Mouse (Mus musculus) hindbrain, embryonic 14.5 days (tissue): ENCODE measurements around the gene Eml6. TPM values are rescaled to one million over a fixed set of nuclear protein-coding genes. Genes with fewer than 3 reads are reported as not detected.

Experiments
- ATAC-seq: fragments of 200-750 bp; cut with Nextera tagmentation; 2 replicates; pipeline ENCODE4 v1.8.0; 2017; ENCODE audit warnings: moderate number of reproducible peaks, mild to moderate bottlenecking, moderate TSS enrichment, moderate library complexity; ENCODE audit not compliant: low FRiP score
- DNase-seq: peaks from one replicate; pipeline ENCODE4 v3.0.0-alpha.2; 2015; ENCODE audit warnings: low spot score
- H3K27ac ChIP-seq: fragments of 300-500 bp; sonication (generic); 2 replicates; pipeline ENCODE4 v1.5.1; 2014; ENCODE audit warnings: mild to moderate bottlenecking, moderate library complexity
- H3K27me3 ChIP-seq: fragments of 300-500 bp; sonication (generic); 2 replicates; pipeline ENCODE4 v1.6.1; 2014; ENCODE audit warnings: mild to moderate bottlenecking, low read length, mixed read lengths; ENCODE audit not compliant: control insufficient read depth, insufficient read depth
- H3K36me3 ChIP-seq: fragments of 300-500 bp; sonication (generic); replicated peaks from 2 replicates; pipeline ENCODE4 v1.6.1; 2014; ENCODE audit not compliant: control insufficient read depth, insufficient read depth
- H3K4me1 ChIP-seq: fragments of 300-500 bp; sonication (generic); replicated peaks from 2 replicates; pipeline ENCODE4 v1.6.1; 2014; ENCODE audit warnings: antibody characterized with exemption, low read length, mixed read lengths; ENCODE audit not compliant: control insufficient read depth, insufficient read depth
- H3K4me2 ChIP-seq: fragments of 300-500 bp; sonication (generic); replicated peaks from 2 replicates; pipeline ENCODE4 v1.6.1; 2014; ENCODE audit warnings: mild to moderate bottlenecking, moderate library complexity
- H3K4me3 ChIP-seq: fragments of 300-500 bp; sonication (generic); replicated peaks from 2 replicates; pipeline ENCODE4 v1.5.1; 2014; ENCODE audit warnings: mild to moderate bottlenecking, low read length
- H3K9ac ChIP-seq: fragments of 300-500 bp; sonication (generic); 2 replicates; pipeline ENCODE4 v1.6.1; 2014
- H3K9me3 ChIP-seq: fragments of 300-500 bp; sonication (generic); 2 replicates; pipeline ENCODE4 v1.6.1; 2016; ENCODE audit warnings: low read length; ENCODE audit not compliant: control insufficient read depth
- WGBS: fragments of 180-500 bp; shearing (Covaris S2); extraction: QIAGEN DNeasy Blood & Tissue Kit; methylation state at CpG from one replicate; pipeline ENCODE4 v1.1.7; 2014; 5-methylcytosine and 5-hydroxymethylcytosine counted together
- polyA plus RNA-seq: library from polyadenylated mRNA; unstranded; fragments of >200 nt; fragmentation: Nextera tagmentation; extraction: Ambion mirVana; gene quantifications from 2 replicates; pipeline ENCODE4 v1.2.1, GENCODE M21; 2014

Gene Eml6
- polyA plus RNA-seq, 1 experiment from 2014 or later: 8.6 TPM

- 0 out of 2 replicates have a peak, but pooled peaks cover 4% of the 10 kb centered on the region for H3K4me1 ChIP-seq
- H3K4me2 ChIP-seq: no peak overlapping the region
- H3K27ac ChIP-seq: no peak overlapping the region
- no peak for ATAC-seq
- no peaks in the 10 kb centered on the region for H3K27me3 ChIP-seq
- no peak for DNase-seq
- no peaks in the 10 kb centered on the region for H3K9me3 ChIP-seq
- no peak overlapping the region for H3K4me3 ChIP-seq
- 94% methylated on average over 4 of the region's 4 CpGs for WGBS
- no peak overlapping the region for H3K9ac ChIP-seq
- peaks cover 42% of the 10 kb centered on the region for H3K36me3 ChIP-seq
These were observed 319.0 kb downstream of the Eml6 start for GRCm38 (mm10) chr11:29706845-29707244.

GRCm38 (mm10) chr11:29705263-29705662 lies 320.6 kb downstream of the Eml6 start:
- no peaks in the 10 kb centered on the region for H3K9me3 ChIP-seq
- H3K9ac ChIP-seq: no peak overlapping the region
- H3K4me3 ChIP-seq: no peak overlapping the region
- H3K27me3 ChIP-seq: no peaks in the 10 kb centered on the region
- DNase-seq: no peak
- H3K27ac ChIP-seq: no peak overlapping the region
- H3K4me1 ChIP-seq: 0 out of 2 replicates have a peak, but pooled peaks cover 4% of the 10 kb centered on the region
- H3K4me2 ChIP-seq: no peak overlapping the region
- ATAC-seq: no peak
- peaks cover 35% of the 10 kb centered on the region for H3K36me3 ChIP-seq

- no peak overlapping the region for H3K9ac ChIP-seq
- H3K9me3 ChIP-seq: no peaks in the 10 kb centered on the region
- ATAC-seq (no peak), DNase-seq (no peak)
- H3K4me2 ChIP-seq: no peak overlapping the region
- H3K4me3 ChIP-seq: no peak overlapping the region
- H3K27me3 ChIP-seq: no peaks in the 10 kb centered on the region
- peaks cover 16% of the 10 kb centered on the region for H3K36me3 ChIP-seq
- 68% methylated on average over 3 of the region's 3 CpGs for WGBS
- no peak overlapping the region for H3K27ac ChIP-seq
- H3K4me1 ChIP-seq: 0 out of 2 replicates have a peak, but pooled peaks cover 4% of the 10 kb centered on the region
These were observed 323.1 kb downstream of the Eml6 start for GRCm38 (mm10) chr11:29702721-29703120.

GRCm38 (mm10) chr11:29694754-29695153 lies 331.1 kb downstream of the Eml6 start:
- H3K4me1 ChIP-seq: peaks cover 21% of the 10 kb centered on the region
- no peaks in the 10 kb centered on the region for H3K9me3 ChIP-seq
- H3K27ac ChIP-seq: no peak overlapping the region
- ATAC-seq (no peak), DNase-seq (no peak)
- H3K9ac ChIP-seq: no peak overlapping the region
- peak overlapping the region; percentile 77 for H3K4me2 ChIP-seq
- peak overlapping the region; percentile 94 for H3K4me3 ChIP-seq
- H3K36me3 ChIP-seq: no peaks in the 10 kb centered on the region
- no peaks in the 10 kb centered on the region for H3K27me3 ChIP-seq

- WGBS: under 1% methylated on average over 39 of the region's 53 CpGs
These were observed 332.0 kb downstream of the Eml6 start for GRCm38 (mm10) chr11:29693576-29694410.

More at GRCm38 (mm10) chr11:29693576-29694410, 332.0 kb downstream of the Eml6 start:
- H3K4me2 ChIP-seq: peak overlapping the region; percentile 77
- peak overlapping the region; percentile 98 for H3K27ac ChIP-seq
- peak; percentile 88 for ATAC-seq
- peak overlapping the region; percentile 94 for H3K4me3 ChIP-seq
- H3K36me3 ChIP-seq: no peaks in the 10 kb centered on the region
- H3K9ac ChIP-seq: peak overlapping the region; percentile 98
- H3K9me3 ChIP-seq: no peaks in the 10 kb centered on the region
- DNase-seq: peak; percentile 80
- peaks cover 21% of the 10 kb centered on the region for H3K4me1 ChIP-seq
- H3K27me3 ChIP-seq: no peaks in the 10 kb centered on the region

Other genes starting within 250 kb of the Eml6 start
- gene 4931440F15Rik, start 200.4 kb downstream of the Eml6 start, polyA plus RNA-seq: 0.67 and 0.72 TPM in 2 replicates
- 209 and 221 TPM in 2 replicates for gene Sptbn1, start 242.1 kb upstream of the Eml6 start, polyA plus RNA-seq